Mouse (Mus musculus) erythroblast, embryonic 14.5 days (primary cell): ENCODE results near the gene Smurf1.

Experiments
- GATA1 ChIP-seq: IDR thresholded peaks from 2 replicates; pipeline ENCODE4 v1.6.1; 2012; ENCODE audit warnings: low read length, inconsistent platforms, mixed read lengths
- TAL1 ChIP-seq: IDR thresholded peaks from 3 replicates; pipeline ENCODE4 v1.6.1; 2012; ENCODE audit warnings: low read length, inconsistent platforms, mixed read lengths

- TF ChIP-seq TAL1 (no peak), GATA1 (no peak)
Observed at GRCm38 (mm10) chr5:144978533-144979107, 13.0 kb upstream of the Smurf1 start.
